Mouse (Mus musculus) monocyte, adult 2 months (primary cell): ENCODE measurements around the gene 2210010C04Rik.
"Not testable (repeated sequence)": the region's sequence is repeated elsewhere in the genome, so short reads cannot be mapped to it uniquely, and the experiment has no call there.

Experiments used
- DNase-seq, 2 experiments: peaks; one replicate each; pipeline ENCODE4 v3.0.0; 2022; ENCODE audit warnings: low spot score in 2 of 2, low read depth in 1 of 2

The 2210010C04Rik gene

DNA sequence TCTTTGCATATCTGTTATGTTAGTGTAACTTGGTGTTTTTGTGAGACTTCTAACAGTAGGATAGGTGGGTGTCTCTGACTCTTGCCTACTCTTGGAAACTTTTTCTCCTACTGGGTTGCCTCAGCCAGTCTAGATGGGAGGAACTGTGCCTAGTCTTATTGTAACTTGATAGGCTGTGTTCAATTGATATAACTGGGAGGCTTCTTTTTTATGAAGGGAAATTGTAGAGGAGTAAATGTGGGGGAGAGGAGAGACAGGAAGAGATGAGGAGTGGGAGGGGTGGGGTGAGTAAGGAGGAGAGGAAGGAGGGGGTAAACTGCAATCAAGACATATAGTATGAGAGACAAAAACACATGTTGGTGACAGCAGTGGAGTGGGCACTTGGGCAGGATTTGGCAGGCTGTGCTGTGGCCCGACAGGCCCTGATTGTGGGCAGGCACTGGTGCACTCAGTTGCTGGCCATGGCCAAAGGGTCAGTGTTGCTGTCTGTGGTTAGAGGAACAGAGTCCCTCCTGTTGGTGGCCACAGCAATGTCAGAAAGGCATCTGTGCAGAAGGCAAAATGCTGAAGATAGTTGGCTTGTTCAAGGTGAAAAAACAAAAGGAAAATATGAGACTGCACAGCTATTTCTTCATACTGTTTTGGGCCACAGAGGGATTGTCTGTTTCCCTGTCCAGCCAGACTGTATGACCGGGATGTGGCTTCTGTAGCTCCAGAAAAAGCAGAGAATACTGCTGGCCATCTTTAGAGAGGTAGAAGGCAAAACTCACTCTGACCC lies 9.2 kb downstream of the 2210010C04Rik start:
- DNase-seq, result no peak

DNA sequence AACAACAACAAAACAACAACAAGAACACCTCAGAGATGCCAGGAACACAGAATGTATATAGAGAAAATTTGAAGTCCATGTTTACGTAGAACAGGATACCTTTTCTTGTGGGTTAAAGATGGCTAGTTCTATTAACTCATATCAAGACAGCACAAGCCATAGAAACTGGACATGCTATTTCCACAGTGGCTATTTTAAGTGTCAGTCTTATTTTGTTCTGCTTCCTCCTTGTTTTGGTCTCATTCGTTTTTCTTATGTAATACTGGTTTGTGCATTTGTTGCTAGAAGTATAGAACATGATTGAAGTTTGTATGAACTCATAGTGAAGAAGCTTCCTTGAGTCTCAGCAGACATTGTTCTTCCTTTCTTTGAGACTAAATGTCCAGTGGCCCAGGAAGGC lies 16.2 kb downstream of the 2210010C04Rik start:
- no peak for DNase-seq

DNA sequence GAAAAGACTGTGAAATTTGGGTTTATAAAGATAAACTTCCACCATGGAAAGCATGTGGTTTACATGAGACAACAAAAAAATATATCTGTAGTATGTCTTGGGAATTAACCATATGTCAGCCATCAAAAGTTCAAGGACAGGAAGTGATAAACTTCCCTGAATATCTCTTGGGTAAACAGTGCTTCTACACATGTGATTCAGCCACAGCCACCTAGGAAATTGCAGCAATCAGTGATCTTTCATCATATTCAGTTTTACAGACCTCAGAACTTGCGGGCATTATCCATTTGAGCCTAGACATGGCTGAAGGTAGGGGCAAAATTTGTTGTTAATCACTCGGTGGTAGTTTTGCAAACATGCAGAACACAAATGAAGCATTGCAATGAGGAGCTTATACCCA lies 16.7 kb downstream of the 2210010C04Rik start:
- no peak for DNase-seq

DNA sequence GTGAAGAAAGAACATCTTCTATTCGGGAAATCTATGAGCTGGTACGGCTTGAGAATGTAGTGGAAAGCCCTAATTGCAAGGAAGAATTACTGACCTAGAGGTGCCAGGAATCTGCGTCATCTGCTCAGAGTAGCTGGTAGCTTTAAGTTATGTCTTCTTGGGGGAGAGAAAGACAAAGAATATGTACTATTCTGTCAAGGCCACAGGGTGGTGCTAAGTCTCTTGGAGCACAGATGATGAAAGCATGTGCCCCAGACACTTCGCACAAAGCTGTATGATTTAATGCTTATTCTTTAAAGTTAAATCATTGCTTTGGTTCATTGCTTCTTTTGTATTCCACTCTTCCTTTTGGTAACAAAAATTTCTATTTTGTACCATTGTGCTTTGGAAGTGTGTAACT lies 20.2 kb downstream of the 2210010C04Rik start:
- DNase-seq, result no peak

DNA sequence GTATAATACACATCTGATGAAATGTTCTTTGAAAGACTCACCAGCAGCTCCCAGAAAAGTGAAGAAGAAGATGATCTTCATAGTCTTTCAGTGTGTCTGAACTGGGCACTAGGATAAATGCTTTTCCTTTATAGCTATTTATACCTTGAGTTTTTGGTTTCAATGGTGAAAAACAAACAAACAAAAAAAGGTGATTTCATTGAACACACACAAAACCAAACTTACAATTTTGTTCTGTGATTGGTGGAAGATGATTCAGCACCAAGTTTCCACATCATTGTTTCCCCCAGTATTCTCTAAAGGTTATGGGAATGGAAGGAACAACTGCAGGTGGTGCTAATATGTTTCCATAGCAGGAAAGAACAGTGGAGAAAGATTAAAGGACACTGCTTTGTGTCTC lies 35.9 kb downstream of the 2210010C04Rik start, which contains the start of gene Gm2663:
Gm2663 (minus strand) TSS at position 101 of the 400 bp plus-strand sequence.
- not testable (repeated sequence) for DNase-seq
